Mouse (Mus musculus) spleen, postnatal 4 days (tissue): ENCODE data around the gene Cpeb1.
"Not testable (repeated sequence)": the region's sequence is repeated elsewhere in the genome, so short reads cannot be mapped to it uniquely, and the experiment has no call there.

Experiments
- DNase-seq, 2 experiments: peaks; one replicate each; pipeline ENCODE4 v3.0.0; 2022; ENCODE audit warnings: low spot score in 2 of 2

The Cpeb1 gene

DNA sequence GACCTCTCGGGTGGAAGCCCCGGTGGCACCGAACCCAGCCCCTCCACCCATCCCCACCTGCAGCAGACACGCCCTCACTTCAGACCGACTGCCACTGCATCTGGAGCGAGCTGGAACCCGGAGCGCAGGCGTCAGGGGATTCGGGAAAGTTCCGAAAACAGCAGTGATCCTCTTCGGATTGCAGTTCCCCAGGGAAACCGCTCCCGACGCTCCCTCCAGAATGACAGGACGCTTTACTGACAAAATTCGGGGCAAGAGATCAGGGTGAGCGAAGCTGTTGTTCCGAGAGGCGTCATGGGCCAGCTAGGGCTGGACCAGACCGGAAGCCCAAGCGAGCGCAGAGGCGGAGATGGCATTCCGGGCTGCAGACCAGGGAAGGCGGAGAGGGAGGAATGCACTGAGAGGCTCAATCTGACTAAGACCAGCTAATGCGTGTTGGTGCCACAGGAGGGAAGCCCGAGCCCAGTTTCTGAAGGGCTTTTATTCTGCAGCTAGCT lies at the start of gene Cpeb1:
Gene Cpeb1, minus strand, starts transcription at position 311 of the 497 bp plus-strand sequence.
- DNase-seq, result no peak

DNA sequence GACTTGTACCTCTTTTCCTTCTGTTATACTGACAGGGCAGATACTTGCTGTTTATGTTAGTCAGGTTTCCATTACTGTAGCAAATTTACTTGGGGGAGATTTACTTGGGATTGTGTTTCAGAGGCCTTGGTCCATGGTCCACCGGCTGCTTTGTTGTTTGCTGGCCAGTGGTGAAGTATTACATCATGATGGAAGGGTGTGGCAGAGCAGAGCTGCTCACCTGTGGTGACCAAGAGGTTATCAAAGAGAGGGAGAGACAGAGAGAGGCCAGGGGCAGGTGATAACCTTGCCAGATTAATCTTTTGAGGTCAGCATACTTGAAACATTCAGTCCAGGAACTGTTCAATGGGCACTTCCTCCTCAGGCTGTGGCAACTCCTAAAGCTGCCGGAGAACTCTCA lies 45.8 kb upstream of the Cpeb1 start:
- DNase-seq, result no peak

DNA sequence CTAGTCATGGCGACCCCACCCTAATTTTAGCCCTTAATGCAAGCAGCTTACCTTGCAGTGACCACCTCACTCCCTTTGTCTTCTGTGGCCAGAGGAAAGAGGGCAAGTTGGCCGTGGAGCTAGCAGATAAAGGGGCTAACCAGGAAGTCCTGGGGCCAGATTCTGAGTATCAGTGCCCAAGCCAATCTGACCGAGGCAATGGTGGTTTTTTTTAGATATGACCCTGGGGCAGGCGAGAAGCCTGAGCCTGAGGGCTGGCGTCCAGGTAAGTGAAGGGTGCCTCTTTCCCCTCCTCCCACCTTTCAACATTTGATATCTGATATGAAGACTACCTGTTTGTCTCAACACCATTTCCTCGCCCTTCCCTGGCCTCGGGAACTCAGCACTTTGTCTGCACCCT lies 42.9 kb upstream of the Cpeb1 start, which contains the start of gene BC048679:
Gene BC048679, minus strand, starts transcription at position 101 of the 400 bp plus-strand sequence.
- DNase-seq, result no peak

DNA sequence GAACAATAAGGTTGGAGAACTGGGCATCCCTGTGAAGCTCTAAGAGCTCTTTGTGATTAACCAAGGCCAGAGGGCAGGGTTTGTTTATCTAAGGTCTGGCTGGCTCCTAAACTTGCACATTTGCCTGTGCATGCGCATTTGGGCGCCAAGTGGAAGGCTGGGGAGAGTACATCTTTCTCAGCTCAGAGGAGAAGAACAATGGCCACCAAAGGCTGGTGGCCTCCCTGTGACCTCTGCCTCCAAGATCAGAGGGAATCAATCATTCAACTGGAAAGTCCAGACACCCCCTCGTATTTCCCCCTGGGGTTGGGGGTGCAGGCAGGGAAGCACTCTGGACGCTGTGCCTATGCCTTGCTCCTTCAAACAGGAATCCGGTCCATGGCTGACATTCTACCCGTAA lies 41.9 kb upstream of the Cpeb1 start:
- no peak for DNase-seq

DNA sequence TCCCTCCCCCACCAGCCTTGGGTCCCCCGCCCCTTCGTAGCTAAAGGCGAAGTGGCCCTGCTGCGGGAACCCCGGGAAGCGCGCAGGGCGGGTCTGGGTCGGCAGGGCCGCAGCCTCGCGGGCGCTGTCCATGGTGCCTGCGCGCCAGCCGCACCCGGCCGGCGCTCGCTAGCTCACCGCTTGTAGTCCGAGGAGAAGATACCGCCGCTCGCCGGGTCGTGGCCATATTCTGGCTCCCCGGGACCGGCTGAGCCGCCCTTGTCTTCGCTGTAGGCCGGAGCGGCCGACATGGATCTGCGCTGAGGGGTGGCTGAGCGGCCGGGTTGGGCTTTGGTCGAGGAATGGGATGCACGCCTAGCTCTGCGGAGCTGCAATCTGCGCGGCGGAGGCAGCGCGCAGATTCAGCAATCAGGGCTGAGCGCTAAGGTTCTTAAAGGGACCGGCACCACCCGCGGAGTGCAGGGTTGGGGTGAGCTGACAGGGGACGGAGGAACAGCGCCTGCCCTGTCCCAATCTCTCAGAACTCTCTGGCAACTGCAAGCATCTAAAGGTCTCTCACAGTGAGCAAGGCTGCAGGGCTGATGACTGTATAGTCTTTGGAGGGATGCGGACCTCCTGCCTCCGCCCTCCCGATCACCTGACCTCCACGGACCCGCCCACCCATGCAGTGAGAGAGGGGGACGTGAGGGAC lies 38.2 kb upstream of the Cpeb1 start, which contains the start of gene Ap3b2:
Gene Ap3b2, minus strand, starts transcription at position 595 of the 691 bp plus-strand sequence.
- DNase-seq, result peak; percentile 32 to 79

DNA sequence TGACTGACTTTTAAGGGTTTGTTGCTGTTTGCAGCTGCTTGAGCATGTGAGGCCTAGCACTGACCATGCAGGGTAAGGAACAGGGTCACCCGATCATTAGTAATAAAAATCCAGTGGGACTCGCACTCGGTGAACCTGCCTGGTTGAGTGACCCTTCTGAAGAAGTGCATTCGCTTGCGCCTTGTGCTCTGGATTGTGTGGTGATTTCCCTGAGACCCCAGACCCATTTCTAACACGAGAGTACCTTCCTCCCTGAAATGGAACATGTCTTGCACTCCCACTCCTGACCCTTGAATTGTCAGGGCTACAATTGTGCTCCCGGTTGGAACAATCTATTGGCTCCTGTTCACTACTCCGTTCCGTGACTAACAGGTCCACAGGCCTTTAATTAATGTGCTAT lies 37.4 kb upstream of the Cpeb1 start:
- DNase-seq, result no peak

DNA sequence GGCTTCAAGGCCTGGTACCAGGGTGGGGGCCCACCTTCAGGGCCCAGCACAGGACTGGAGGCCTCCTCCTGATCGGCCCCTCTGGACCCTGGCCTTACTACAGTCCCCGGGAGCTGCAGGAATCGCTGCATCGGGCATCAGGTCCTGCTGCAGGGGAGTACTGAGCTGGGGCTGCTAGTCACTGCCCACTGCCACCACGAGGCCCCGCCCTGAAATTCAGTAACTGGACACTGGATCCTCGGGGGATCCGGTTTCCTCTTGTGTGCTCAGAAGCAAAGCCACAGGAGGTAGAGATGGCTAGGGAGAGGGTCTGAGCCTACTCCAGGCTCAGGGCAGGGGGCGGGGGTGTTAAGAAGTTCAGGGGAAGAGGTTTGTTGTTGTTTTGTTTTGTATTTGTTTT lies 34.4 kb upstream of the Cpeb1 start:
- DNase-seq, result no peak

DNA sequence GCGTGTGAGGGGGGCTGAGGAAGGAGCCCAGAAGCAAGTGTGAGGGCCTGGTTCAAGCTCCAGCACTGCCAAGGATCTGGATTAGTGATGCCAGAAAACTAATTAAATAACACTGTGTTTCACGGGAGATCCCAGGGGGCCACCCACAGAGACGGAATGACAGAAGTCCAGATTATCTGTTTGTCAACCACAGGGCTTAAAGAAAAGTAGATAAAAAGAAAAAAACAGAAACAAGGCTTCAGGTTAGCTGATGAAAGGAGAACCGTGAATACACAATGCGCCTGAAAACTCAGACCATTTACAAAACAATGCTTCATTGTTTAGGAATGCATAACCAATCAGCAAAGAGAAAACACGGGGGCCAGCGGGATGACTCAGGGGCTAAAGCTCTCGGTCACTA lies 25.5 kb upstream of the Cpeb1 start:
- DNase-seq, result no peak

DNA sequence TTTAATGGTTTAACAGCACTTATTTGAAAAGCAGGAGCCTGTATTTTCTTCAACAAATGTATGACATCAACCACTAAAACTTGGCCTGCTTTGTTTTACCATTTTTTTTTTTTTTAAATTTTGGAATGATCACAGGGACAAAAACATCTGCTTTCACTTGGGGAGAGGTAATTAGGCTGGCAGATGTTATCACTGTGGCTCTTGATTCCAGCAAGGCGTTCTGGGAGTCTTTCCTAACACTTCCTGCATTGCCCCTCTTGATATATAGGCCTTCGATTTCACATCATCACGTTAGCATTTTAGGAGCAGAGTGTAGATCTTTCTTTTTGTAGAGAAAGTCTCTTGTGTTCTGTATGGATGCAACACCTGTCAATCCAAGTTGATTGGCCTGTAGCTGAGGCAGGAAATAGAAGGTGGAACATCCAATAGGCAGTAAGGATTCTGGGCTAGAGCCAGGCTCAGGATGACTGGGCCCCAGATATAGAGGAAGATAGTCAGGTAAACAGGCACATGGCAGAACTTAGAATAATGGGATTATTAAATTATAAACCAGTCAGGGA lies 24.3 kb upstream of the Cpeb1 start:
- no peak for DNase-seq

DNA sequence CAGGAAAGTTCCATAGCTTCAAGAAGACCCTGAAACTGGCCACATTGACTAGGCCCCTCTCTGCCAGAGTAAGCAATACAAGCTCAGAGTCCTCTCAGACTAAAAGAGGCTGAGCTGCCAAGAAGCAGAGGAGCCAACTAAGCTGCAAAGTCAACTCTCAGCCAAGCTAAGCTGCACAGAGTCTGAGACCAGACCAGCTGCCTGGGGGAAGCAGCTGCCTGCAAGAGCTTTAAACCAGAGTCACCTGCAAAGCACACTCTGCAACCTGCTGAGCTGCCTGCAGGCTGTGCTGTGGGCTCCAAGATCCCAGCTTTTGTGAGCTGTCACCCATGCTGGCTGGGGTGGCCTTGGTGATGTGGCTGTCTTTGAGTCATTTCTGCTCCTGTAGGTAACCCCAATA lies 23.0 kb upstream of the Cpeb1 start:
- DNase-seq, result not testable (repeated sequence)

DNA sequence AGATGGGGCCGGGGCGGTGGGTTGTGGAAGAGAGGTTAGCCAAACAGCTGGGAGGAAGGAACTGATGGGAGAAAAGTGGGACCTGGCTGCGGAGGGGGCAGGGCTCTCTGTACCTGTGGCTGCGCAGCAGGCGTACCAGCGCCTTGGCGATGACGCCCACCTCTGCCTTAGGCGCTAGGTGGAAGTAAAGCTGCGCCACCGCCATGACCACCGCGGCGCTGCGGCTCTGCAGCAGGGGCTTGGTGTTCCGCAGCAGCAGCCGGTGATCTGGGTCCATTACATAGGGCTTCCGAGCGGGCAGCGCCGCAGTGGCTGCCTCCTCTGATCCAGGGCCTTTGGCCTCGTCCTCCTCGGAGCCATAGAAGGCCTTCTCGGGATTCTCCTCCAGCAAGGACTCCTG lies 21.6 kb upstream of the Cpeb1 start:
- no peak for DNase-seq

DNA sequence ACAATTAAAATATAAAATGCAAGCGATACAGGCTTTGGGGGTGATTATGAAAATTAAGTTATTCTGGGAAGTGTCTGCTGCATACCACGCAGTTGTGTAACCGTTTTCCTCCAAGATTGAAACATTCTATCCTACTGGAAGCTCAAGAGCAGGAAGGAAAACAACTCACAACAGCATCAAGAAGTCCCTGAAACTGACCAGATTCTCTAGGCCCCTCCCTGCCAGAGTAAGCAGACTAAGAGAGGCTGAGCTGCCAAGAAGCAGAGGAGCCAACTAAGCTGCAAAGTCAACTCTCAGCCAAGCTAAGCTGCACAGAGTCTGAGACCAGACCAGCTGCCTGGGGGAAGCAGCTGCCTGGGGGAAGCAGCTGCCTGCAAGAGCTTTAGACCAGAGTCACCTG lies 20.0 kb upstream of the Cpeb1 start:
- DNase-seq, result no peak

DNA sequence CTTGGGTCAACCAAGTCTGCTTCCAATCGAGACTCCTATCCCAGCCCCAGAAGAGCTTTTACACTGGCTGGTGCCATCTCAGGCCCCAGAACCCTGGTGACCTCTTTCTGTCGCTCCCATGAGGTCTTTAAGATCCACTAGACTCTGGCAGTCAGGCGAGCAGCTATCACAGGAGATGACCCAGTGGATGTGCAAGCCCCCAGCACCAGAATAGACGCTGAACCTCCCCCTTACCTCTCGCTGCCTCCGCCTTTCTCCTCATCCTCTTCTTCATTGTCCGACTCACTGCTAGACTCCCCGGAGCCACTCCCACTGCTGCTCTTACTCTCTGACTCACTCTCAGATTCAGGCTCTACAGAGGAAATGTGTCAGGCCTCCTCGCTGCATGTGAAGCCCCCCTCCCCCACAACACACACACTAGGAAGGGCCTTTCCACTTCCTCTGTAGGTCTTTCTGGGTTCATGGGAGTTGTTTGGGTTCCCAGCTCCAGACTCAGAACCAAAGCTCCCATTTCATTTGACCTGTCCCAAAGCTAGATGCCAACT lies 9.7 kb upstream of the Cpeb1 start:
- DNase-seq, result no peak

DNA sequence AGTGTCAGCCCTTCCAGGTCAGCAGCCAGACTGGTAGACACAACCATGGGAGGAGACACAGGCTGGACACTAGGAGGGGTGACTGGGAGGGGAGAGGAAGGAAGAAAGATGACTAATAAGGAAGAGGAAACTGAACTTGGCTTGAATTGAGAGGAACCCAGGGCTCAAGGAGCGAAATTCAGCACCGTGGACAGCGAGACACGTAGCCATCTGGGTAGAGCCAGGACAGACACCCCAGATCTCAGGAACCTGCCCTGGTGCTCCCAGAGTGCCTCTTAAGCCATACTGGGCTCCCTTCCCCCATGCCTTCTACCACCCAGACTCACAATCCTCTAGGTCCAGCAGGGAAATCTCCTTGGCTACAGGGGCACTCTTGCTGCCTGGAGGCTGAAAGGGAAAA lies 8.9 kb upstream of the Cpeb1 start:
- peak in 1 of 2 experiments; percentile 9 for DNase-seq

DNA sequence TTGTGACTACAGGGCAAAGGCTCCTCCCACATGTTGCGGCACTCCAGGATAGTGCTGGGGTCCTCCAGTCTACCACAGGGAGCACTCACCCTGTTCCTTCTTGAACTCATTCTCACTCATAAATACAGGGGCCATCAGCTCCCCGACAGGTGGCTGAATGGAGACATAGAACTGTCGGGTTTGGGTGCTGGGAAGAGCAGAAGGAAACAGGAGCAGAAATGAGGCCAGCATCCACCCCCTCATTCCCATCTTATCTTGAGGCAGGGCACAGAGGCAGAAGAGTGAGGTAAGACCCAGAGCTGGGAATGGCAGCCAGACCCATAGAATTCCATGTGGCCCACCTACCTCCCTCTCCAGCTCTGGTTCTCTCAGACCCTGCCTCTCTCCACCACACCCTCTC lies 7.5 kb upstream of the Cpeb1 start:
- no peak for DNase-seq

DNA sequence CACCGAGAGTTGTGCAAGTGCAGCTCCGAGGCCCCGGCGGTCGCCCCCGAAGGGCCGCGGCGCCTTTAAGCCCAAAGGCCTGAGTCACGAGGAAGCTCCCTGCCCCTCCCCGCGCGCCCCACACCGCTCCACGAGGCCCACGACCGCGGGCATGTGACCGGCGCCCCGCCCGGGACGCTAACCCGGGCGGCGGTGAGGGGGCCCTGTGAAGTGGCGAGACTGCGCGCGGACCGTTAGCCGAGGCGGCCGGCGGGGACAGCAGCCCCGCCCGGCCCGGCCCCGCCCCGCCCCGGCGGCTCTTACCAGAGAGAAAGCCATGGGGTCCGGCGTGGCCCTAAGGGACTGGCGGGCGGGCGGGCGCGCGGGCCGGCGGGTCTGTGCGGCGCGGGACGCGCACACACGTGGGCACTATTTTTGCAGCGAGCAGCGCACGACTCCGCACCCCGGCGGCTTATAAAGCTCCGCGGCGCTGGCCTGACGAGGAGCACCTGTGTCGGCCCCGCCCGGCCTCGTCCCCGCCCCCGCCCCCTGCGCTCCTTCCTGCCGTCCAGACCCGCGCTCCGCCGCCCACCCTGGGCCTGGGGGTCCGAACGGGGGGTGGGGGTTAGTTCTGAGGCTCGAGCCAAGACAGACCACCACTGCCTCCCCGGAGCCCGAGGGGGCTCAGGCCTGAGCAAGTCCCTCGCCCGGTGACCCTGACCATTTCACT lies 780 bp downstream of the Cpeb1 start:
- peak in 1 of 2 experiments; percentile 63 for DNase-seq

DNA sequence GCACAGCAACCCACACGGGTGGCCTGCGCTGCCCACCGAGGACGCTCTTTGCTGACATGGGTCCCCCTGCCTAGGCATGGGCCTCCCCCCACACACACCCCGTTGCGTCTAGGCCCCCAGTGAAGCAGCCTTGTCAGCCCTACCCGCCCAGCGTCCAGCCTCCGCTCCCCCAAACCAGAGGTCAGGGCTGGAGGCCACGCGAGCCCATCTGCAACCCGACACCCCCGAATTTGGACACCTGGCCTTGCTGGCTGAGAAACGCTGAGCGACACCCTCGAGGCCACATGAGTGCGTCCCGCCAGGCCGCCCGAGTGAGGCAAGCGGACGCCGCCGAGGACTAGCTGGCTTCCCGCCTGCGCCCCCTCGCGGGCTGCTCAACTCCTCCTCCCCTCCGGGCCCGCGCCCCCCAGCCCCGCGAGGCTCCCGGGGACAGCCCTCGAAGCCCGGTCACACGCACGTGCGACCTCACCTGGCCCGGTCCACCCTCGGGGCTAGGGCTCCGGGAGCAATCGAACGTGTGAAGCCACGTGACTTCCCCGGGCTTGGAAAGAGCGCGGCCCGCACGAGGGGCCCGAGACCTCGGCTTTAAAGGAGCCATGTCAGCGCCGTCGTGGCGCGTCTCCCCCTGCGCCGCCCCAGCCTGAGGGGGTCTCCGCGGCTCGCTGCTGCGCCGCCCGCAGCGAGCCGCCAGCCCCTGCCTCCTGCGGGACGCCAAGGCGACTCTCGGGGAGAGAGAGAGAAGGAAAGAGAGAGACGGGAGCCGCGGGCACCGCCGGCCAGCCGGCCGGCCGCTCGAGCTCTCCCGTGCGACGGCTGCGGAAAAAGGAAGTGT lies 1.6 kb downstream of the Cpeb1 start:
- no peak for DNase-seq

DNA sequence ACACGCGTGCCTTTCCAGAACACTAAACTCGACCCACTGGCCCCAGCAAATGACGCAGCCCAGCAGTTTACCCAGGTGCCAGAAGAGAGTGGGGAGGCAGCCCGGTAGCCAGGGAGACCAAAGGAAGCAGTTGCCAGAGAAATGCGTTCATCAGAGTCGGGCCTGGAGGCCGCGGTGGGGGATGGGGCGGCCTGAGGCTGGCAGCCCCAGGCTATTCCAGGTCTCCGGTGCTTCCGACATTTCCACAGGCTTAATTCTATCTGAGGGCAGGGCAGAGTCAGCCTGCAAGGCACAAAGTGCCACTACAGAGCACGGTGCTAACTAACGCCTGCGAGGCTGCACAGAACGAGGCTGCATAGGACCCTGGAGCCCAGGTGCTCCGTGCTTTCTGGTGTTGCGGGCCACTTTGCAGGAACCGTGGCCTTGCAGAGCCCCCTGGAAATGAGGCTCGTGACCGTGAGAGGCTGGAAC lies 2.3 kb downstream of the Cpeb1 start:
- DNase-seq, result no peak

DNA sequence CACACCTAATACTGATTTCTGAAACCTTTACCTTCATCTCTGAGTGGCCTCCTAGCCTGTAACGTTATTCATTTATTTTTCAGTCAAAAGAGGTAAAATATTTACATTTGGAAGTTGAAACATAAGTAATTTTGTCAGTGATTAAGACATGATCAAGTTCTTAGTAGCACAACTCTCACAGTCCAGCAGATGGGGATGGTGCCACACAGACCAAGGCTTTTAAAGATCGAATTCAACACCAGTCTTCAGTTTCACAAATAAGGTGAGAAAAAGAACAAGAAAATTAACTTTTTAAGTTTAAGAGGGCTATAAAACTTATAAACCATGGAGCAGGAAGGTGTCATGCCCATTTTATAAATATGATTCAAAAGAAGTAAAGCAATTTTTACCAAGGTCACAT lies 56.3 kb downstream of the Cpeb1 start:
- DNase-seq, result no peak

DNA sequence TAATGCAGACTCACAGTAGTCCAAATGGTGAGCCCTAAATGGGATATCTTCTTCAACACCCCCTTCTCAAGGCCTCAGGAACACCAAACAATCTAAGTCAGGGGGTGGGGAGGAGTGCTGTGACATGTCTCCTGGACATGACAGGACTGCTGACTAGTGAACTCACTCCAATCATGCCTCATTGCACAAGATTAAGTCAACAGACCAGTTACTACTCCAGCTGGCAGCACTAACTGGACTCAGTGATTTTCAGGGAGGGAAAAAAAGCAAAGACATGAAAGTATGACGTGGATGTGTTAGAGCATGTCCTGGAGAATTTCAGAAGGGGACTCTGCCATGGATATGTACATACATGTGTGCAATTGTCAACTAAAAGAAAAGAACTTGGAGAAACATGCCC lies 75.9 kb downstream of the Cpeb1 start:
- DNase-seq, result no peak

DNA sequence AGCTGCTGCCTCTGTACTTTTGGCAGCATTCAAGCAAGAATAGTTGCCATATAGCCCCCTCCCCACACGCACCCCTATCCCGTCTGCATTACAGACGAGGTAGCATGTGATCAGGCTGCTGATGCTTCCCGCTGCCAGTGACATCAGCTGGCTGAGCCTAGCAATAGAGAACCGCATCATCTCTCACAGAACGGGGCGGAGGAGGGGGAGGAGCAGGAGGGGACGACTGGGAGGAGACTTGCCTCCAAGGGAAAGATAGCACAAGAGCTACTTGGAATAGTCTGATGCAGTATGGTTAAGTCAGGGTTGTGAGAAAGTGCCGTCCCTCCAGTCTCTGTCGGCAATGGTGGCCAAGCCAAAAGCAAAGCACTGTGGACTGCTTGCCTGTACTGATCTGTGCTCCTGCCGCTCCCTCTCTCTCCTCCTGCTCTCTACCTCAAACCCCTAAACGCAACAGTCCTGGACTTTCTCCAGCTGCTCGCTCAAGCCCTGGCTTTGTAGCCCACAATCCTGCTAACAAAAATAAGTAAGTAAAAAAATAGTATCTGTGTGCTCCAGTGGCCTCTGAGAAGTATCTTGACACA lies 82.8 kb downstream of the Cpeb1 start:
- no peak for DNase-seq
